Mouse (Mus musculus): ENCODE measurements around the gene Pou3f3. TPM values are rescaled to one million over a fixed set of nuclear protein-coding genes. Genes with fewer than 3 reads are reported as not detected.

The Pou3f3 gene
- total RNA-seq, 1 experiment from 2014 or later, result 0.09 TPM

- DNase-seq, result no peak
Observed at GRCm38 (mm10) chr1:42710234-42710633, 14.7 kb downstream of the Pou3f3 start.

GRCm38 (mm10) chr1:42710995-42711394, 15.4 kb downstream of the Pou3f3 start:
- no peak for DNase-seq

- DNase-seq, result no peak
Observed at GRCm38 (mm10) chr1:42711456-42712310, 16.1 kb downstream of the Pou3f3 start.

GRCm38 (mm10) chr1:42712311-42712690, 16.7 kb downstream of the Pou3f3 start:
- DNase-seq, result no peak

- DNase-seq, result no peak
Observed at GRCm38 (mm10) chr1:42713104-42713932, 17.8 kb downstream of the Pou3f3 start.

GRCm38 (mm10) chr1:42714016-42714931, 18.7 kb downstream of the Pou3f3 start:
- DNase-seq, result peak; percentile 18

GRCm38 (mm10) chr1:42718549-42718948, 23.0 kb downstream of the Pou3f3 start:
- no peak for DNase-seq

GRCm38 (mm10) chr1:42721353-42721752, 25.8 kb downstream of the Pou3f3 start:
- DNase-seq, result no peak

GRCm38 (mm10) chr1:42723769-42724300, 28.3 kb downstream of the Pou3f3 start:
- no peak for DNase-seq

GRCm38 (mm10) chr1:42724881-42725280, 29.3 kb downstream of the Pou3f3 start:
- DNase-seq, result no peak

GRCm38 (mm10) chr1:42727161-42727560, 31.6 kb downstream of the Pou3f3 start:
- DNase-seq, result no peak

- DNase-seq, result no peak
Observed at GRCm38 (mm10) chr1:42727676-42728075, 32.1 kb downstream of the Pou3f3 start.

- DNase-seq, result no peak
Observed at GRCm38 (mm10) chr1:42741383-42742241, 46.0 kb downstream of the Pou3f3 start.

- DNase-seq, result no peak
Observed at GRCm38 (mm10) chr1:42742242-42742560, 46.6 kb downstream of the Pou3f3 start.

- DNase-seq, result no peak
Observed at GRCm38 (mm10) chr1:42745047-42745446, 49.5 kb downstream of the Pou3f3 start.

GRCm38 (mm10) chr1:42749536-42750292, 54.1 kb downstream of the Pou3f3 start:
- DNase-seq, result no peak

All from adrenal gland, postnatal 25 days (tissue).